Mouse (Mus musculus): ENCODE results near the gene Zfp248. TPM values are rescaled to one million over a fixed set of nuclear protein-coding genes. Genes with fewer than 3 reads are reported as not detected.

The Zfp248 gene
- total RNA-seq (2021): 3.7 and 5.2 TPM in 2 replicates
- long read RNA-seq, partial matches to known transcripts: 1 of 1 reads
- long read RNA-seq, other reads (novel, unspliced or antisense): 0 of 1 reads

GRCm38 (mm10) chr6:118455042-118455631, at the start of gene Zfp248:
Gene Zfp248, minus strand, starts transcription at chr6:118455528.
- peak; percentile 90 for DNase-seq

DNA sequence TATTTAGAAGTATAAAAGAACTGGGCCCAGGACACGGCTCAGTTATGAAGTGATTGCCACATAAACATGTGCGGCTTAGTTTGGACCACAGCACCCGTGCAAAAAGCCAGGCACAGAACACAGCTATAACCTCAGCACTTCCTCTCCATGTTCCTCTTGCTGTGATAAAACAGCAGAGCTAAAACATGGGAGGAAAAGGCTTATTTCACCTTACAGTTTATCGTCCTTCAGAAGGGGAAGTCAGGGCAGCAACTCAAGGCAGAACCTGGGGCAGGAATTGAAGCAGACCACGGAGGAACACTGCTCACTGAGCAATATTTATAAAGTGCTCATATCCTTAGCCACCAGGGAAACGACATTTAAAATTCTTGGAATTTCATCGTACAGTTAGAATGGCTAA, 43.7 kb upstream of the Zfp248 start:
- DNase-seq: no peak

DNA sequence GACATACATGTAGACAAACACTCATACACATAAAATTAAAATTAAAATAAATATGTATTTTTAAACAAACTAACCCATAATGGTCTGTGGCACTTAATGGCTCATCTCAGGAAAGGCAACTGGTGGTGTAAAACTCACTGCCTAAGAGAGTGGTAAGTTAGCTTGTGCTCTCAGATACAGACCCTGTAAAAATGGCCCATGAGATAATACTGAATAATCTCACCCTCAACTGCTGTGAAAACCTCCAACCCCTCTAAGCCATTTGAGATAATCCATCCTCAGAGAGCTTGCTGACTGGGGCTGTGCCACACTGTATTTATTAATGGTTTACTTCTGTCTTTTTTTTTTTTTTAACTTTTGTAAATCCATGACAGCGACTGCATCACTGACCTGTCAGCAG, 26.8 kb upstream of the Zfp248 start:
- DNase-seq: no peak

DNA sequence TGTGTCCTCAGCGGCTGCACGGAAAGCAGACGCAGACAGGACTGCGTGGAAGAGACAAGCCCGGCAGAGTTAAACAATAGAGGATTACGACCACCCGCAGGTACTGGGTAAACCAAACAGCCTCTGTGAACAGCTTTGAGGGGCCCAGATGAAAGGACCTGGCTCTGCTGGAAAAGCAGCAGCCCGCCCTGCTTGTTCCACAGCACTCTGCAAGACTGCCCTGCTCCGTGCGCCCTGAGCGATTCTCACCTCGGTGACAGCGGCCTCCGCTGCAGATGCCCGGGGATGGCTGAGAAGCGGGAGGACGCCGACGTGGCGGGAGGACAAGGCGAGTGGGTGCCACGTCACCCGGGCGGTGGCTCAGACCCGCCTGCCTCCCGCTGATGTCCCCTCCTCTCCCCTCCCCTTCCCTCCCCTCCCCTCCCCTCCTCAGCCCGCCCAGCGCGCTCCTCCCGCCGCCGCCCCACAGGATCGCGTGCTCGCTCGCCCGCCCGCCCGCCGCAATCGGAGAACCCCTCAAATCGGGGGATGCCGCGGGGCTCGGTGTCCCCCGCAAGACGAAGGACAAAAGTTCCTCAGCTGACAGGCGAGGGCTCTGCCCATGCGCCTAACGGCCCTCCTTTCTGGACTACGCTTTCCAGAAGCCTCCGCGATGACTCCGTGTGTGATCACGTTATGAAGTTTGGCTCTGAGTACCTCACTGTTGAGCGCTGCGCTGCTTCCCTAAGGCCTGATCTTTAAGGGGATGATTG, 23.8 kb upstream of the Zfp248 start, which contains the start of gene Zfp9:
Gene Zfp9, minus strand, starts transcription at position 364 of the 752 bp plus-strand sequence.
- DNase-seq: peak; percentile 86

GRCm38 (mm10) chr6:118477875-118478785, 22.8 kb upstream of the Zfp248 start:
- DNase-seq: no peak

GRCm38 (mm10) chr6:118462069-118462705, 6.9 kb upstream of the Zfp248 start:
- DNase-seq: no peak

DNA sequence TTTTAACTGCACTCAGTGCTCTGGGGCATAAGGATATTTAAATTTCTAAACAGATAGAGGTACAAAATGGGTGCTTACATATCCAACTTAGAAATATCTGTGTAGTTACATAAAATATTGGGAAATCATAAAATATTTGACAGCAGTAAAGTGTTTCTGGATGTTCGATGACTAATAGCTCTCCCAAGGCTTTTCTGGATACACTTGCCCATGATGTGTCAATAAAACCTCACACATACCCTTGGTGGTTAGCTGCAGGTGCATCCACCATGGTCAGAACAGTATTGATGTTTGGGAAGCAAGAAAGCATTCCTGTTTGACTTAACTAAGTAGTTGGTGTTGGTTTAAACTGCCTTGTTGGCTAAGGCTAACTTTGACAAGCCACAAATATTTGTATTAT, 2.4 kb upstream of the Zfp248 start:
- DNase-seq: no peak

DNA sequence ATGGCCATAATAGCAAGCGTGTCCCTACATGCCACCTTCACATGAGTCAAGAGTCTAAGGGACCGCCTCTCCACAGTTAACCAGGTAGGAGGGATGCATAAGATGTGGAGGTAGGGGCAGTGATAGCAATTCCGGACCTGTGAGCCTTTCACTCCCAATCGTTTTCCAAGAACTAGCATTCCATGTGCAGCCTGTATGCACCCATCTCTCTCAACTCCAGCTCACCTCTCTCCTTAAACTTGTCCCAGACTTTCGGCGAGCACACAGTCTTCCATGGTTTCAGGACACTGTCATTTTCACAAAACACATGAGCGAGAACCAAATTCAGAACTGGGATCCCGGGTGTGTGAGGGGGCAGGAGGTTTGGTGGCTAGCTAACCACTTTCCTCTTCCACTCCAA, 876 bp downstream of the Zfp248 start:
- no peak for DNase-seq

DNA sequence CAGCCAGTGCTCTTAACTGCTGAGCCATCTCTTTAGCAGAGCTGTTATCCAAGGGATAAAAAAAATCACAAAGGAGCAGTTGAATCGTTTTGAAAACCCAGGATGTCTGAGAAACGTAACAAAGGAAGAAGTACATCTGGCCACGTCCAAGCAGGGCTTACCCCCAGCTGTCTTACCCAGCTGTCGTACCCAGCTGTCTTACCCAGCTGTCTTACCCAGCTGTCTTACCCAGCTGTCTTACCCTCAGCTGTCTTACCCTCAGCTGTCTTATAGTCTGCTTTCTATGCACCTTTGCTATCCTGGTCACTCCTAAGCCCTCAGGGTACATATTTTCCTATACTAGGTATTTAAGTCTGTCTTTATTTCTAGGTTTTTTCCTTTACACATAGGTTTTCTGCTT, 23.8 kb downstream of the Zfp248 start:
- no peak for DNase-seq

DNA sequence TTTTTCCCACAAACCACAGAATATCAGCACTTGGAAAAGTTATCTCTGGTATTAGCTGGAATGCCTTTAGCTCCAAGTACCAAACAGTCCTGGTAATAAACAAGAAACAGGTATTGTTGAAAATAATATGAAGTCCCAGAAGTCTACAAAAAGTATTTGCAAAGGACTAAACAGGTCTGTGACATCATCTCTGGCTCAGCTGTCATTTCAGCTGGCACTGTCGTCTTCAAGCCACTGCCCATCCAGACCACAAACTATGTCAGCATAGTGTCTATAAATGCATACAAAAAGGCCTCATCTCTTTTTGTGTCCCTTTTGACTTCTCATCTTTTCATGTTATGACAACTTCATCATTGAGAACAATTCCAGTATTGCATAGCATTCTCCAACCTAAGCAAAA, 28.7 kb downstream of the Zfp248 start:
- no peak for DNase-seq

DNA sequence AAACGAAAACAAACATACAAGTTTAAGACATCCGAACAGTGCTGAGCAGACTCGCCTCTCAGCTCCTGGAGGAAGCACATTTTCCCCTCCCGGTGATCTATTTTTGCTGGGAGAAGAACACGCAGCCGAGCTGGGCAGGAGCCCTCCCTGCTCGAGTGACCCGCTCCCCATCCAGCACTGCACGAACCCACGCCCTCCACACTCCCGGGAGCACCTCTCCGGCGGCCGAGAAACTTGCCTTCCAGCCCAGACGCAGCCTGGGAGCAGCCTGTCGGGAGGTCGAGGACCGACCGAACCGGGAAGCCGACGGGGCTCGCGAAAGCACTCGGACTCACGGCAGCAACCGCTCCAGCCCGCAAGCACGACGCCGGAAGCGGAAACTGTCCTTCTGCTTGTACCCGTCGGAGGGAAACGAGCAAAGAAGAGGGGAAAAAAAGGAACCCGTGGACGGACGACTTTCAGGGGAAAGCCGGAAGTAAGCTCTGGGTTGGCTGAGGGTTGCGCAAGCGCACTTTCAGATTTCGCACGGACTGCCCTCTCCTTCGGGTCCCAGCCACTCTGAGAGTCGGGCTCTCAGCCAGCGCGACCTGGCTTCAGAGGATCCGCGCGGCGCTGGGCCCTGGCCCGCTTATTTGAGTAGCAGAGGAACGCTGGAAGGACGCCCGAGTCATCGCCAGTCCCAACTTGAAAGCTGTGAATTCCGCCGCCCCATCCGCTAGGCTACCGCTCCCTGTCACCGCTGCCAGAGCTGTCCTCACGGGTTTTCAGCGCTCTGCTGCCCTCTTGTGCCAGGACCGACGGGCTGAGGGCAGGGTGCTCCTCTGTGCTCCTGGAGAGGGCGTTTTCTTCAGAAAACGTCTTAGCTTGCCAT, 36.0 kb downstream of the Zfp248 start, which contains the start of gene Bms1:
Gene Bms1, minus strand, starts transcription at position 425 of the 871 bp plus-strand sequence.
- peak; percentile 91 for DNase-seq

- no peak for DNase-seq
Measured at GRCm38 (mm10) chr6:118410428-118410827, 44.9 kb downstream of the Zfp248 start.

- DNase-seq: no peak
Measured at GRCm38 (mm10) chr6:118408510-118408909, 46.8 kb downstream of the Zfp248 start.

DNA sequence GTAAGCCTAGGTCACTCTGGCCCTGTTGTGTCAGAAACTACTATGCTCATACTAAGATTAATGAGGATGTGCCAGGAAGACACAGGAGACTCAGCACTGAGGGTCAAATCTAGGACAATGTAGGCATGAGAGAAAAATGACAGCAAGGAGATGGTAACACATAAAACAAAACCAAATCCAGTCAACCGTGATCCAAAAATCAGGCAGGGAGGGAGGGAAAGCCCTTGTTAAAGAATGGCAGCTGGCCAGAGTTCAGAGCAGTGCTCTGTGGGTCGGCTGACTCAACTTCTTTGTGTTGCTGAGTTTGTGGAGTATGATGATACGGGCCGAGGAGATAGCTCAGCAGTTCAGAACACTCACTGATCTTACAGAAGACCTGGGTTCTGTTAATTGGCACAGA, 48.9 kb downstream of the Zfp248 start:
- DNase-seq: peak; percentile 8

- no peak for DNase-seq
Measured at GRCm38 (mm10) chr6:118390746-118391145, 64.6 kb downstream of the Zfp248 start.

GRCm38 (mm10) chr6:118385962-118386361, 69.4 kb downstream of the Zfp248 start:
- DNase-seq: no peak

GRCm38 (mm10) chr6:118381234-118381633, 74.1 kb downstream of the Zfp248 start:
- no peak for DNase-seq

DNA sequence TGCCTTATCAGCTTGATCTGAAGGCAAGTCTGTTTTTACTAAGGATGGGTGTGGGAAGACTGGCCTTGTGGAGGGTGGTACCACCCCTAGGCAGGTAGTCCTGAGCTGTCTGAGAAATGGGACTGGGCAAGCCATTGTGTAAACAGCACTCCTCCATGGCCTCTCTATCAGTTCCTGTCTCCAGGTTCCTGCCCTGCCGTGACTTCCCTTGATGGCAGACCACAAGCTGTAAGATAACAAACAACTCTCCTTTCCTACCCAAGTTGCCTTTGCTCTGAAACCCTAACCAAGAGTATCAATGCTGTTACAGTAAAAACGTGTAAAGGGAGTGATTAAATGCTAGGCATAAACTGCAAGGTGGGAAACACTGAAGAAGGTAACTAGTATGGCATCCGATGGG, 74.7 kb downstream of the Zfp248 start:
- no peak for DNase-seq

DNA sequence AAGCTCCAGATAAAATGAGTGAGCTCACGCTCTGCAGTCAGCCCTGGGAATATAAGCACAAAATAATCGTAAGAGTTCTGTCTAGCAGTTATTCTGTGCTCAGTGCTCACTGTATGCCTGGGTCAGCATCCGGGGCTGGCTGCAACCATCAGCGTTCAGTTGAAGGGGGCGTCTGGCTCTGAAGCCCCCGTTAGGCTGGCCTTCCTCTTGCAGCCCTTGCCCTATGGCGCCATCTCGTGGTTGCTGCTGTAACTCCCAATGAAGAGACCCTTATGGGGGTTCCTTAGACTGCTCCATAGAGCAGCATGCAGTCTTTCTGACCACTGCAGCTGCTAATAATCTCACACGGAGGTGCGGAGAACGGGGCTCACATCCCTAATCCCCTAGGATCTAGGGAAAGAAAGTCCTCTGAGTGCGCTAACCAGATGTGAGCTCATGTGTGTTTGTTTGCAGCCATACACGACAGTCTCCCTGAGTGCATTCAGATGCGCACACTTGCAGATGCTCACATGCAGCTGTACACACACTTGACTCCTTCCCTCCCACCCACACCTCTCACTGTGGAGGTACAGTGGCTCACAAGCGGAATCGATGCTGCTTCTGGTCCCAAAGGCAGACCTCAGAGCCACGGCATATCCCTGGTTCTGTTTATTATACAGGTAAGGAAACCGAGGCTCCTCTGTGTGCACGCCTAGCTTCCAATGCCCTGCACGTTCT, 75.7 kb downstream of the Zfp248 start:
- peak; percentile 66 for DNase-seq

GRCm38 (mm10) chr6:118377611-118378010, 77.7 kb downstream of the Zfp248 start:
- no peak for DNase-seq
